Mouse (Mus musculus) embryonic facial prominence, embryonic 11.5 days (tissue): ENCODE measurements around the gene Bcl2a1b. TPM values are rescaled to one million over a fixed set of nuclear protein-coding genes. Genes with fewer than 3 reads are reported as not detected.

Experiments
- polyA plus RNA-seq: library from polyadenylated mRNA; unstranded; fragments of >200 nt; fragmentation: Nextera tagmentation; extraction: Ambion mirVana; gene quantifications from 2 replicates; pipeline ENCODE4 v1.2.1, GENCODE M21; 2014

Gene Bcl2a1b
- polyA plus RNA-seq, 1 experiment from 2014 or later = not detected

Other genes with a start within 250 kb of the Bcl2a1b start
- gene Bcl2a1a, start 242.3 kb upstream of the Bcl2a1b start, polyA plus RNA-seq = not detected in 2 replicates
- not detected in 2 replicates for gene Trim43b, start 106.4 kb upstream of the Bcl2a1b start, polyA plus RNA-seq
- 0.36 TPM in 1 of 2 replicates, not detected in the other for gene Gm29094, start 170 bp downstream of the Bcl2a1b start, polyA plus RNA-seq
- 17.3 and 22.2 TPM in 2 replicates for gene Mthfs, start 11.5 kb downstream of the Bcl2a1b start, polyA plus RNA-seq